16 mouse cellular contexts compared by ENCODE assay signal in the genomic region with DNA sequence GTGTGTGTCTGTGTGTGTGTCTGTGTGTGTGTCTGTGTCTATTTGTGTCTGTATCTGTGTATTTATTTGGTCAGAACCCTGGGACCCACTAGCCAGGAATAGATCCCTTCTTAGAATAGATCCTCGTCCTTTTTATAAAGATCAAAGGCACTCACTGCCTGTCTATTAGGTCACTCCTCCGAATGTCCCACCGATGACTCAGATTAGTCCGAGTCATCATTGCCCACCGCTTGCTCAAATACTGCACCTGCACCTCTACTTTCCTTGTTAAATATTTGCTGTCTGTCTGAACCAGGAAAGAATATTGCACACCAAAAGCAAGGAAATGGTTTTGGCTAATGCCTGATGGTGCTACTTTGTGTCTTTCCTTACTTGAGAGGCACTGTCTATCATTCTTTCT.
"Had no signal": no experiment of that assay in that cellular context is flagged by ENCODE, and none has a peak within 500 bp of the region (broad histone marks: within the 10 kb centered on the region; RNA-seq: fewer than 3 reads in every experiment).

No protein-coding gene starts in this region.

- H3K9me3 ChIP-seq: neural tube, embryonic 13.5 days; neural tube, embryonic 15.5 days; stomach, embryonic 15.5 days had no signal

- H3K4me2 ChIP-seq: neural tube, embryonic 13.5 days; neural tube, embryonic 15.5 days; stomach, embryonic 15.5 days had no signal

- H3K9ac ChIP-seq: neural tube, embryonic 13.5 days; neural tube, embryonic 15.5 days; stomach, embryonic 15.5 days had no signal

- H3K4me1 ChIP-seq: neural tube, embryonic 13.5 days; neural tube, embryonic 15.5 days; stomach, embryonic 15.5 days had no signal

- H3K27ac ChIP-seq: neural tube, embryonic 13.5 days; neural tube, embryonic 15.5 days; stomach, embryonic 15.5 days; stomach, postnatal 0 days had no signal

- H3K27me3 ChIP-seq: neural tube, embryonic 13.5 days; neural tube, embryonic 15.5 days; stomach, embryonic 15.5 days had no signal

- H3K36me3 ChIP-seq: neural tube, embryonic 13.5 days; neural tube, embryonic 15.5 days; stomach, embryonic 15.5 days had no signal

- DNase-seq: retina, postnatal 1 day; right cerebral cortex, adult 18-20 months; right cerebral cortex, postnatal 14 days; right cerebral cortex, postnatal 25 days; right cerebral cortex, postnatal 4 days; spleen, adult 18-20 months; thymus, adult 18-20 months; thymus, adult 2 months; thymus, postnatal 14 days; thymus, postnatal 25 days; thymus, postnatal 36 days; thymus, postnatal 4 days had no signal

- H3K4me3 ChIP-seq: neural tube, embryonic 13.5 days; neural tube, embryonic 15.5 days; stomach, embryonic 15.5 days had no signal
